Comparison of ENCODE assay signal across 19 mouse cellular contexts in the genomic region with DNA sequence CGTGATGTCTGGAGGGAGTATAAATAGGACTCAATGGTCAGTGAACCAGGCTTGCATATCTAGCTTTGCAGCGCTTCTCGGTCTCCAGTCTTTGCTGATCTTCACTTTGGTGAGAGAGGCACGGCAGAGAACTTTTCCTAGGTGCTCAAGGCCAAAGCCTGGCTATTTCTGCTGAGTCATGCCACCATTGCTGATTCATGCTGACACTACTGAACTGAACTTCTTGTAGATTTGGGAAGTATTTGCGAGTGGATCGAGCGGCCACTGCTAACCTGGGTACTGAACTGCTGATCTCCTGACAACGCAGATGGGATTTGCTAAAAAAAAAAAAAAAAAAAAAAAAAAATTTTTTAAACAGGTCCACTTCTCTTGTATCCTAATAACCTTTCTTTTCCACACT. TPM values are rescaled to one million over a fixed set of nuclear protein-coding genes. Genes with fewer than 3 reads are reported as not detected.
DNase-seq lines count a peak whose midpoint lies in the region; ATAC-seq and TF ChIP-seq lines count a peak whose summit lies in the region.
"Had no signal": no experiment of that assay in that cellular context is flagged by ENCODE, and none has a peak within 500 bp of the region (broad histone marks: within the 10 kb centered on the region; RNA-seq: fewer than 3 reads in every experiment).

No protein-coding gene starts in this region.

- H3K4me1 ChIP-seq in lung, embryonic 14.5 days (ENCODE audit: insufficient read depth), result no peaks in the 10 kb centered on the region
- H3K4me1 ChIP-seq in liver, embryonic 12.5 days, result peaks cover 17% of the 10 kb centered on the region
- H3K4me1 ChIP-seq in hindbrain, postnatal 0 days (ENCODE audit: insufficient read depth, low read length), result no peaks in the 10 kb centered on the region; the same call in 1 of the 2 replicates
- H3K4me1 ChIP-seq: heart, embryonic 10.5 days had no signal

- H3K27me3 ChIP-seq in lung, embryonic 14.5 days (ENCODE audit: insufficient read depth, low read length), result no peaks in the 10 kb centered on the region
- peaks cover 7% of the 10 kb centered on the region; the same call in 1 of the 2 replicates for H3K27me3 ChIP-seq in liver, embryonic 12.5 days (replicated peaks)
- no peaks in the 10 kb centered on the region for H3K27me3 ChIP-seq in hindbrain, postnatal 0 days (ENCODE audit: insufficient read depth, low read length)
- H3K27me3 ChIP-seq: embryonic facial prominence, embryonic 13.5 days had no signal

- H3K4me3 ChIP-seq in lung, embryonic 14.5 days (ENCODE audit: low read depth, low read length), result no peak overlapping the region
- H3K4me3 ChIP-seq in liver, embryonic 12.5 days, result no peak overlapping the region
- H3K4me3 ChIP-seq in hindbrain, postnatal 0 days (ENCODE audit: low read length), result no peak overlapping the region
- H3K4me3 ChIP-seq: embryonic facial prominence, embryonic 13.5 days; heart, embryonic 10.5 days had no signal

- TF ChIP-seq CTCF in lung, embryonic 14.5 days (IDR thresholded peaks at IDR 0.05; ENCODE audit: low read depth), result no peak
- no peak for TF ChIP-seq CTCF in hindbrain, postnatal 0 days (IDR thresholded peaks at IDR 0.05; ENCODE audit: low read depth)

- H3K36me3 ChIP-seq in lung, embryonic 14.5 days (ENCODE audit: insufficient read depth), result no peaks in the 10 kb centered on the region
- H3K36me3 ChIP-seq in liver, embryonic 12.5 days, result no peaks in the 10 kb centered on the region
- H3K36me3 ChIP-seq in hindbrain, postnatal 0 days (ENCODE audit: insufficient read depth, low read length), result no peaks in the 10 kb centered on the region
- H3K36me3 ChIP-seq: embryonic facial prominence, embryonic 13.5 days; heart, embryonic 10.5 days had no signal

- intact Hi-C loops in gastrocnemius, postnatal 36 days (cut with DNase I), result no loop called here

- DNase-seq in lung, embryonic 14.5 days, result peak; percentile 16
- DNase-seq in lung, postnatal 4 days, result no peak
- DNase-seq in MEL-GATA-1-ER (ENCODE audit: extremely low read depth, low read depth), result peak; percentile 50
- DNase-seq in gastrocnemius, postnatal 36 days, result no peak
- no peak for DNase-seq in hindbrain, postnatal 0 days (ENCODE audit: low spot score)
- no peak for DNase-seq in testis, postnatal 10 days (ENCODE audit: low spot score)
- DNase-seq: cerebellum, adult 9-10 months; gastrocnemius, postnatal 14 days; heart, postnatal 36 days; kidney, adult 18-20 months; kidney, postnatal 25 days; midbrain, embryonic 14.5 days had no signal

- H3K9ac ChIP-seq in lung, embryonic 14.5 days, result no peak overlapping the region
- no peak overlapping the region for H3K9ac ChIP-seq in liver, embryonic 12.5 days
- no peak overlapping the region for H3K9ac ChIP-seq in hindbrain, postnatal 0 days (replicated peaks; ENCODE audit: low read length)
- H3K9ac ChIP-seq: embryonic facial prominence, embryonic 13.5 days had no signal

- ATAC-seq in lung, embryonic 14.5 days (ENCODE audit: insufficient read depth), result no peak
- peak; percentile 40; the same call in 1 of the 2 replicates for ATAC-seq in liver, embryonic 12.5 days
- ATAC-seq in hindbrain, postnatal 0 days, result no peak
- ATAC-seq: hindbrain, embryonic 16.5 days; lung, postnatal 0 days had no signal

- H3K9me3 ChIP-seq in lung, embryonic 14.5 days (ENCODE audit: low read depth, low read length), result no peaks in the 10 kb centered on the region
- H3K9me3 ChIP-seq in liver, embryonic 12.5 days (replicated peaks), result no peaks in the 10 kb centered on the region
- H3K9me3 ChIP-seq in hindbrain, postnatal 0 days (ENCODE audit: low read length), result no peaks in the 10 kb centered on the region
- H3K9me3 ChIP-seq: embryonic facial prominence, embryonic 13.5 days; heart, embryonic 10.5 days had no signal

- H3K27ac ChIP-seq in lung, embryonic 14.5 days (ENCODE audit: low read depth), result no peak overlapping the region
- peak overlapping the region; percentile 71 for H3K27ac ChIP-seq in liver, embryonic 12.5 days
- no peak overlapping the region for H3K27ac ChIP-seq in hindbrain, postnatal 0 days
- H3K27ac ChIP-seq: embryonic facial prominence, embryonic 13.5 days; heart, embryonic 10.5 days had no signal

- H3K4me2 ChIP-seq in lung, embryonic 14.5 days, result no peak overlapping the region
- no peak overlapping the region for H3K4me2 ChIP-seq in liver, embryonic 12.5 days
- no peak overlapping the region for H3K4me2 ChIP-seq in hindbrain, postnatal 0 days (ENCODE audit: low read depth, low read length)
- H3K4me2 ChIP-seq: embryonic facial prominence, embryonic 13.5 days had no signal

- 81% methylated on average over 8 of the region's 8 CpGs for WGBS in lung, embryonic 14.5 days
- WGBS in liver, embryonic 12.5 days (ENCODE audit: insufficient replicate concordance), result 63% methylated on average over 8 of the region's 8 CpGs
- WGBS in hindbrain, postnatal 0 days, result 89% methylated on average over 8 of the region's 8 CpGs

RNA-seq across cellular contexts. Expression of gene Grm4, which starts 10.9 kb away (rescaled TPM):
- 0.05 and 0.11 TPM in 2 replicates for polyA plus RNA-seq in lung, embryonic 14.5 days (2014; fragmentation: Nextera tagmentation; extraction: Ambion mirVana)
- polyA plus RNA-seq in liver, embryonic 12.5 days (2016; fragmentation: Nextera tagmentation; extraction: Ambion mirVana), result 0.05 TPM in 1 of 2 replicates, not detected in the other
- under 1 TPM in 1 of 2 experiments, not detected in 1; 0.05 TPM for total RNA-seq in gastrocnemius, postnatal 36 days (2021)
- total RNA-seq in hindbrain, postnatal 0 days (2014; rRNA removed), result 34.3 and 38.8 TPM in 2 replicates
- 8.7 and 10.1 TPM in 2 replicates for polyA plus RNA-seq in hindbrain, postnatal 0 days (2015; fragmentation: Nextera tagmentation; extraction: Ambion mirVana)
- total RNA-seq: gastrocnemius, postnatal 14 days; megakaryocyte, adult 5-6 weeks; neutrophil, adult 5-6 weeks had no signal
- polyA plus RNA-seq: lung, postnatal 0 days had no signal

RNA-seq across cellular contexts. Expression of gene Hmga1, which starts 24.2 kb away (rescaled TPM):
- polyA plus RNA-seq in lung, embryonic 14.5 days (2014; fragmentation: Nextera tagmentation; extraction: Ambion mirVana), result 295 and 329 TPM in 2 replicates
- polyA plus RNA-seq in liver, embryonic 12.5 days (2016; fragmentation: Nextera tagmentation; extraction: Ambion mirVana), result 295 and 306 TPM in 2 replicates
- 10 to 100 TPM; 24.0 to 25.2 TPM for total RNA-seq in gastrocnemius, postnatal 36 days (2021)
- total RNA-seq in hindbrain, postnatal 0 days (2014; rRNA removed), result 142 and 170 TPM in 2 replicates
- polyA plus RNA-seq in hindbrain, postnatal 0 days (2015; fragmentation: Nextera tagmentation; extraction: Ambion mirVana), result 130 and 145 TPM in 2 replicates

RNA-seq across cellular contexts. Expression of gene AI413582, which starts 33.5 kb away (rescaled TPM):
- 17.6 and 21.8 TPM in 2 replicates for polyA plus RNA-seq in lung, embryonic 14.5 days (2014; fragmentation: Nextera tagmentation; extraction: Ambion mirVana)
- polyA plus RNA-seq in liver, embryonic 12.5 days (2016; fragmentation: Nextera tagmentation; extraction: Ambion mirVana), result 14.1 and 16.8 TPM in 2 replicates
- 1 to 10 TPM; 2.7 to 2.8 TPM for total RNA-seq in gastrocnemius, postnatal 36 days (2021)
- 50.2 and 59.6 TPM in 2 replicates for total RNA-seq in hindbrain, postnatal 0 days (2014; rRNA removed)
- polyA plus RNA-seq in hindbrain, postnatal 0 days (2015; fragmentation: Nextera tagmentation; extraction: Ambion mirVana), result 92.7 and 95.3 TPM in 2 replicates

Comparison
In these comparisons a context has a peak if more than half of its experiments do, and no peak if none do; other contexts are left out.
1. DNase-seq: peak in lung, embryonic 14.5 days (single experiment) and MEL-GATA-1-ER (single experiment); none in lung, postnatal 4 days (0 of 2), gastrocnemius, postnatal 36 days (0 of 2), hindbrain, postnatal 0 days (single experiment) and testis, postnatal 10 days (single experiment).